Mouse (Mus musculus) embryonic fibroblast, embryonic 13.5 days (primary cell): Measurements from ENCODE around the gene Gas7. TPM values are rescaled to one million over a fixed set of nuclear protein-coding genes. Genes with fewer than 3 reads are reported as not detected.

ENCODE experiments used
- H3K27ac ChIP-seq: 2 replicates; pipeline ENCODE4 v1.5.1; 2012; ENCODE audit warnings: low read length, control low read depth, inconsistent platforms; ENCODE audit not compliant: insufficient read depth
- H3K4me1 ChIP-seq: 2 replicates; pipeline ENCODE4 v1.6.1; 2011; ENCODE audit warnings: low read length; ENCODE audit not compliant: control insufficient read depth, insufficient read depth
- H3K4me3 ChIP-seq: 2 replicates; pipeline ENCODE4 v1.5.1; 2011; ENCODE audit warnings: mild to moderate bottlenecking, control low read depth, low read length; ENCODE audit not compliant: insufficient read depth
- CTCF ChIP-seq: IDR thresholded peaks from 2 replicates; pipeline ENCODE4 v1.5.1; 2011; ENCODE audit warnings: mild to moderate bottlenecking, control low read depth, low read length, moderate library complexity, borderline replicate concordance; ENCODE audit not compliant: insufficient read depth
- POLR2A ChIP-seq: IDR thresholded peaks from 2 replicates; pipeline ENCODE4 v1.6.1; 2011; ENCODE audit warnings: low read depth, mild to moderate bottlenecking, control low read depth, low read length, moderate library complexity
- polyA plus RNA-seq: library from polyadenylated mRNA; stranded (reverse); fragments of >200 nt; gene quantifications from 2 replicates; pipeline ENCODE4 v1.2.4, GENCODE M21; 2011; ENCODE audit warnings: low read depth; ENCODE audit not compliant: missing spikeins, insufficient read length

Gas7 gene
- polyA plus RNA-seq, 1 experiment, result 22.7 TPM

DNA sequence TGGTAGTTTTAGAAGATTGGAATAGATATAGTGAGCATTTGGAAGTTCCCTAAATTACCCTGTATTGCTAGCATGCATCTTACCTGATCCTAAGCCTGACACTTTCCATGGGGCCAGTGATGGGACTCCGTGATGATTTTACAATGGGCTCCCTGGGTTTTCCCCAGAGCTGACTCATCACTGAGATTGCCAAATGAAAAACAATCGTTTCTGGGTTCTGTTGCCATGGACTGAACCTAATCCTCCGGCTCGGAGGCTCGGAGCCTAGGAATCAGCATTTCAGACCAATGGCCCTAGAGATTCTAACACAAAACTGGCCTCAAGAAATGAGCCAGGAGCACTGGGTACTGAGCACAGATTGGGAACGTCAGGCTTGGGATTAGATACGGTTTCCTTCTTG is 167.1 kb downstream of the Gas7 start:
- no peak for TF ChIP-seq POLR2A
- no peak for TF ChIP-seq CTCF
- no peak overlapping the region for H3K27ac ChIP-seq
- no peaks in the 10 kb centered on the region for H3K4me1 ChIP-seq
- no peak overlapping the region for H3K4me3 ChIP-seq

DNA sequence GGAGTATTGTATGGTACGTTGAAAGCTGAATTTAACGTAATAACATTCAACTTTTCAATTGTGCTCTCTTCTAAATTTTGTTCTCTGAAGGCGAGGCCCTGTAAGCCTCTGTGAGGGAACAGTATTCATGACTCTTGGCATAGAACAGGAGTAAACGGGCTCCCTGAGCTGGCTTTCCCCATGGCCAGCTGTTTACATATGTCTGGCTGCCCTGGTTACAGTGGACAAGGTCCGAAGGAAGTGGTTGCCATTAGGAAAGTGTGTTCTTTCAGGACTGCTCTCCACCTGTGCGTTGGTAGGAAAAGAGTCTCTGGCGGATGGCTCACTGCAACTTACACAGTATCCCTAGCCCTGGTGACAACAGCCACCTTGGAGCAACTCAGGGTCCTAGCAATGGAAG is 171.9 kb downstream of the Gas7 start:
- Histone ChIP-seq H3K27ac (no peak overlapping the region), H3K4me1 (no peaks in the 10 kb centered on the region), H3K4me3 (no peak overlapping the region)
- no peak for TF ChIP-seq POLR2A
- no peak for TF ChIP-seq CTCF

DNA sequence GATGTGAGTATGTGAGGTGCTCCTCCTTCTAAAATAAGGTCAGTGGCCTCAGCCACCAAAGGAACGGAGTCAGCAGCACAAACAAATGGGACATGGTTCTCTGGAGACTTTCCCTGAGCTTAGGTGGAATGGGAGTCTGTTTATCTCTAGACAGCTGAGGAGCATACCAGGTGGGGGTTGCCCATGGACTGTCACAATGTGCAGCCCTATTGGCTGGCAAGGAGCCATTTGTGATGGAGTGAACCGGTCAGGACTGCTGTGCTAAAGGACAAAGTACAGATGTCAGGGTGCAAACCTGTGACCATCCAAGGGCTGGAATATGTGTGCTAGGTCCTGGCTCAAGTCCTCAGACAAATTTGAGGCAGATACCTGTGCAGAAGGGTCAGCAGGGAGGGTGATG is 173.3 kb downstream of the Gas7 start:
- Histone ChIP-seq H3K4me1 (no peaks in the 10 kb centered on the region), H3K27ac (no peak overlapping the region), H3K4me3 (no peak overlapping the region)
- TF ChIP-seq POLR2A (no peak), CTCF (no peak)

DNA sequence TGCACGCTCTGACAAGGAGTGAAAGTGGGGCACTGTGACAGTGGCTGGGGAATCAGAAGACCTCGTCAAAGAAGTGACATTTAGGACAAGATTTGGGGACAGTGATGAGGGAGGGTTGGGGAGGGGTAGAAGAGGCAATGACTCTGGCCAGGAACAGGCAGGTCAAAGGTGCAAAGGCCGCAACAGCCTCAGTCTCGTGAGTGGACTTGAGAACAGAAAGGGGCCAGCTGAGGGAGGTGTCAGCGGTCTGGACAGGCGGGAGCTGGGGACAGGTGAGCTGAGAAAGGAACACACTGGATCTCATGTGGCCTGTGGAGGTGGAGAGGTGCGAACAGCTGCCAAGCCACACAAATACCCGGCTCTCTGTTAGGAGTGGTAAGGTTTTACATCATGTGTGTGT is 177.7 kb downstream of the Gas7 start:
- no peak for TF ChIP-seq POLR2A
- TF ChIP-seq CTCF, result no peak
- Histone ChIP-seq H3K4me1 (peaks cover 3% of the 10 kb centered on the region; the same call in 1 of the 2 replicates), H3K4me3 (no peak overlapping the region), H3K27ac (no peak overlapping the region)

DNA sequence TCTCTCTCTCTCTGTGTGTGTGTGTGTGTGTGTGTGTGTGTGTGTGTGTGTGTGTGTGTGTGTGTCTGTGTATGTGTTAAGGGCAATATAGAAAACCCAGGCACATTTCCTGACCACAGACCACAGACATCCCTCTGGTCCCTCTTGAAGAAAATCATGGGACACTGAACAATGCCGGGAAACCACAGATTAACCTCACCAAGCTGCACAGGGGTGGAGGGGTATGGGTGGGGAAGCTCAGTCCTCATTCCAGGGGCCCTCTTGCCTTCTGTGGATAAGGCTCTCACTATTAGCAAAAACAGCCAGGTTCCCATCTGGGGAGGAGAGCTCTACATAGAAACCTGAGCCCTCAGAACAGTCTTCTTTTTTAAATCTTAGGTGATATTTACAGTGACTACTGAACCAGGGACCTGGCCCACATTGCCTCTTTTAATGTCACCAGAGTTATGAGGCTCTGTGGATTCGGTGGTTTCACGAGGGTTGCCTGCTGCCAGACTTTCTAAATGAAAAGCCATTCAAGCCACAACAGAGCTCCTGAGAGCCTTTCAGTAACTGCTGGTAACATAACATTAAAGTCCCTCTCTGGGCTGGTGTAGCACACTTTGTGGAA is 178.5 kb downstream of the Gas7 start:
- no peak overlapping the region for H3K4me3 ChIP-seq
- TF ChIP-seq CTCF (no peak), POLR2A (no peak)
- H3K27ac ChIP-seq, result no peak overlapping the region
- peaks cover 3% of the 10 kb centered on the region; the same call in 1 of the 2 replicates for H3K4me1 ChIP-seq

DNA sequence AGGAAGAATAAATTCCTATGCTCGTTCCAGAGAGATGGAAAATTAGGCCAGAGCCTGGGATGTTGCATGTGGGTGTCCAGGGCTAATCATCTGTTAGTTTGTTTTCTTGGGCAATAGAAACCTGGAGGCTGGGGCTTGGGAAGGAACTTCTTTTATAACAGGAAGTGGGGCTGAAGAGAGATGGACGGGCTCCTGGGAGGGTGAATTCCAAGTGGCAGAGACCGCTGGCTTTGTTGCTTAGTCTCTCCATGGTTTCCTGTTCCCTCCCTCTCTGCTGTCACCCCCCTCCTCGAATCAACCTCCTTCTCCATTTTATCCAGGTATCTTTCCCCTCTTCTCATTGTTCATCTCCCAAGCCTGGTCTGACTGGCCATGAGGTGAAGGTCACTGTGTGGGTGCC is 181.0 kb downstream of the Gas7 start:
- no peak overlapping the region for H3K27ac ChIP-seq
- no peak overlapping the region for H3K4me3 ChIP-seq
- peaks cover 3% of the 10 kb centered on the region; the same call in 1 of the 2 replicates for H3K4me1 ChIP-seq
- no peak for TF ChIP-seq POLR2A
- TF ChIP-seq CTCF, result no peak

DNA sequence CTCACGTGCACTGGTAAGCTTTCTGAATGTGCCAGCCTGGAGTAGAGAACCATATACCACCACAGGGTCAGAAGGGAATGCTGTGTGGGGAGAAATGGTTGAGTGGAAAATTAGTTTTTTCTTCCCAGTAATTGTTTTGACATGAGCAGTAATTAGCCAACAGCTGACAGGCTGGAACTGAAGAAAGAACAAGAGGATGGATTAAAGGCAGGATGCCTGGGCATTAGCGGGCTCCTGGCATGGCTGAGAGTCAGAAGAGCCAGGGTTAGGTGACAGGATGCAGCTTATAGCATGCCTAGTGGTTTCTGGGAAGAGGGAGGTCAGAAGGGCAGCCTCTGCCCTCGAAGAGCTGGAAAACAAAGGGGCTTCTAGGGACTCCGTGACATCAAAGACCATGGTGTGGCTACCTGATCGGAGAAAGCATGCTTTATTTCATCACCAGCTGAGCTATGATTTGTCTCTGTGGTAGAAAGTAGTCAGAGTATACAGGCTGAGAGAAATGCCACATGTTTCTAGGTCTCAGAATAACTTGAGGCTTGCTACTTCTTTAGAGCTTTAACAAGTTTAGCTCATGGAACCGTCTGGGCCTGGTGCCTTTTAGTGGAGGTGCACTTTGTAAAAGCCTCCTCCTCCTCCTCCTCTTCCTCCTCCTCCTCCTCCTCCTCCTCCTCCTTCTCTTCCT is 181.8 kb downstream of the Gas7 start:
- H3K4me1 ChIP-seq, result peaks cover 3% of the 10 kb centered on the region; the same call in 1 of the 2 replicates
- H3K4me3 ChIP-seq, result no peak overlapping the region
- no peak for TF ChIP-seq POLR2A
- no peak for TF ChIP-seq CTCF
- no peak overlapping the region for H3K27ac ChIP-seq

DNA sequence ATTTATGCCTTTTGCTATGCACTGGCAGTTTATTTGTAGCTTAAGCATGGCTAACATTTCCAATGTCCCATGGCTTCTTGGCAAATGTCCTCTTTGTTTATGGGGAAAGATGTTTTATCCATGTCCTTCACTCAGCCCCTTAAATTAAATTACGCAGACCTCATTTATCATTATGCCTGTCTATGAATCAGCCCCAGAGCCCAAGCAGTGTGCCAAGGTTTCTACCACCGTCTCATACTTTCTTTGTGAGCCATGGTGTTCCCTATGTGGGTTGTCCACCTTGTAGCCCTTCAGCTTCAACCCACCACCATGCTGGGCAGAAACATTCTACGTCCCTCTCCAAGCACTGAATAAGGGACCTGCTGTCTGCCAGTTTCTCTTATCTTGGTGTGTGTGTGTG is 183.2 kb downstream of the Gas7 start:
- Histone ChIP-seq H3K4me3 (no peak overlapping the region), H3K4me1 (peaks cover 3% of the 10 kb centered on the region; the same call in 1 of the 2 replicates), H3K27ac (no peak overlapping the region)
- TF ChIP-seq CTCF (no peak), POLR2A (no peak)

DNA sequence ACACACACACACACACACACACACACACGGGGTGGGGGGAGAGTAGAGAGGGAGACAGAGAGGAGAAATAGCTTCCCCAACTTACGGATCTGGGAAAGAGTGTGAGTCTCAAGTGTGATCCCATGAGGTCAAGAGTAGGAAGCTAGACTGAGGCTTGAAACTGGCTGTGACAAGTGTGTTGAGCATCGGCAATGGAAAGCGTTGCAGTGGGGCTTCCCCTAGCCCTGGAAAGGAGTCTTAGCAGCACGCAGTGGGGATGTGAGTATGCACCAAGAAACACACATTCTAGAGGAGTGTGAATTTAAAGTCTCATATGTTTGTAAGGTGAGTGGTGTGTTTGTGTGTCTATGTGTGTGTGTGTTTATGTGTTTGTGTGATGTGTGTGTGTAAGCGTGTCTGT is 185.1 kb downstream of the Gas7 start:
- H3K27ac ChIP-seq, result no peak overlapping the region
- no peak for TF ChIP-seq CTCF
- TF ChIP-seq POLR2A, result no peak
- no peak overlapping the region for H3K4me3 ChIP-seq
- peaks cover 3% of the 10 kb centered on the region; the same call in 1 of the 2 replicates for H3K4me1 ChIP-seq

DNA sequence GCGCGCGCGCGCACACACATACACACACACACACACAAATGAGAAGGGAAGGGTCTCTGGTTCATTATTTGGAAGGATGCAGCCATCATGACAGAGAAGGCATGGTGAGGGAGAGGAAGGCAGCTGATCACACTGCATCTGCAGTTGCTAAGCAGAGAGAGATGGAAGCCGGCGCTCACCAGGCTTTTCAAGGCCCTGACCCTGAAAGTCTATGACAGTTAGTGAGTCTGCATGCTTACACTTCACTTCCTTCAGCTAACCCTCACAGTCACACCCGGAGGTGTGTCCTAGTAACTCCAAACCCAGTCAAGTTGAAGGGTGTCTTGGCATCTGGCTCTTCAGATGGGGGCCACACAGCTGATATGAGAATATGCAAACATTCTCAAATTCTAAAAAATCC is 187.2 kb downstream of the Gas7 start:
- TF ChIP-seq POLR2A, result no peak
- TF ChIP-seq CTCF, result no peak
- H3K4me1 ChIP-seq, result peaks cover 3% of the 10 kb centered on the region; the same call in 1 of the 2 replicates
- H3K4me3 ChIP-seq, result no peak overlapping the region
- no peak overlapping the region for H3K27ac ChIP-seq
